Mouse (Mus musculus): Measurements from ENCODE around the gene Fam92a.
"Not testable (repeated sequence)": the region's sequence is repeated elsewhere in the genome, so short reads cannot be mapped to it uniquely, and the experiment has no call there.

- not testable (repeated sequence) for TF ChIP-seq MAX (IDR thresholded peaks at IDR 0.05); CTCF (IDR thresholded peaks at IDR 0.05; ENCODE audit: control insufficient read depth, insufficient read depth, insufficient read length)
Observed at GRCm38 (mm10) chr4:12141516-12141915, 30.3 kb downstream of the Fam92a start.

All from C2C12 (cell line).